Mouse (Mus musculus): ENCODE measurements around the gene Arhgap33. TPM values are rescaled to one million over a fixed set of nuclear protein-coding genes. Genes with fewer than 3 reads are reported as not detected.
"Not testable (repeated sequence)": the region's sequence is repeated elsewhere in the genome, so short reads cannot be mapped to it uniquely, and the experiment has no call there.

Arhgap33 gene
- polyA plus RNA-seq, 1 experiment from 2014 or later, result 1.0 TPM

DNA sequence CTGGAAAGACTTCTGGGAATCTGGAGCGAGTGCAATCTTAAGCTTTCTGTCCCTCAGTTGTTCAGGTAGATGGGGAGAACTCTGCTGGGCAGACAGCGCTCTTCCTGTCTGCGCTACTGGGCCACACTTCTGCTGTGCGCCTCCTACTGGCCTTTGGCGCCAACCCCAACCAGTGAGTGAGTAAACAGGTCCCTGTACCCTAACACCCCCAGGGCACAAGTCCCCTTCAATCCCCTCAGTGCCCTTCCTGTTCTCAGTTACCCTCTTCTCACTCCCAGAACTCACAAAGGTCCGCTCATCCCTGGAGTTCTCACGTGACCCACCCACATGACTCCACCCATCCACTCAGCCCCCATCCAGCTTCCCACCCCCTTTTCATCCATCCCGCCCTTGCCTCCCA lies 16.5 kb downstream of the Arhgap33 start:
- Histone ChIP-seq H3K36me3 (replicated peaks; ENCODE audit: insufficient read depth, low read length) (no peaks in the 10 kb centered on the region), H3K27me3 (ENCODE audit: insufficient read depth, low read length) (no peaks in the 10 kb centered on the region), H3K9me3 (ENCODE audit: low read length) (no peaks in the 10 kb centered on the region), H3K9ac (replicated peaks) (no peak overlapping the region), H3K27ac (ENCODE audit: low read depth) (no peak overlapping the region), H3K4me3 (ENCODE audit: low read depth, low read length) (no peak overlapping the region), H3K4me1 (ENCODE audit: insufficient read depth) (no peaks in the 10 kb centered on the region), H3K4me2 (ENCODE audit: low read depth, low read length) (no peak overlapping the region)
- WGBS (ENCODE audit: insufficient replicate concordance), result 36% methylated on average over 8 of the region's 8 CpGs
- TF ChIP-seq EP300 (IDR thresholded peaks at IDR 0.05; ENCODE audit: low read depth) (no peak), CTCF (IDR thresholded peaks at IDR 0.05; ENCODE audit: low read depth) (peak; percentile 34)
- no peak for ATAC-seq
- no peak for DNase-seq

DNA sequence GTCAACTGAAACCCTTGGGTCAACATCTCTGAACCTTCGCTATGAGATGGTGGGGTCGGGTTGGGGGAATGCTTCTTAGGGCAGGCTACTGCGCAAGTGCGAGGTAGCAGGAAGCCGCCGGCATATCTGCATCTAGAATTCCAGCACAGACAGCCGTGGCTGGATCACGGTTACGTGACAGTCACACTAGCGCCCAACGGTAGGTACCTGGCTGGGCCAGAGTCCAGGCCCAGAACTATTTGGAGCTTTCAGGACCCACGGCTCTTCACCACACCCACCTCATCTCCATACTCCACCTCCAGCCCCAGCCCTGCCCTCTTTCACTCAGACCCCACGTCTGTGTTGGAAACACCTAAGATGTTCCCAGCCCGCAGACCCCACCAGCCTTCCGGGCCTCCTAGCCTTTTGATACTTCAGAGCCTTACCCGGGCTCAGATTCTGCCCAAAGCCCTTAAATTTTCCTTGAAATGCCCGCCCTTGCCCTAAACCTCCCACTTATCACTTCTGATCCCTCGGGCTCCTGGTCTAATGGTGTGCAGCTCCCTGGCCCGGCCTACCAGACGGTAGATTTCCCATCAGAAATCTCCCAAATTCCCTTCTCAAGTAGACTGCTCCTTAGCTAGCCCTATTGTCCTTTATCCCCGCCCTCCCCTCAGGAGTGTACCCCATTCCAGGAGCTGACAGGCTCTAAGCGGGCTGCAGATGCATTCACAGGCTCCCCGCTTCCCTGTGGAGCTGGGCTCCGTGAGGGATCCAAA lies 19.7 kb downstream of the Arhgap33 start:
- peak; percentile 30; the same call in 1 of the 2 replicates for ATAC-seq
- H3K27ac ChIP-seq (ENCODE audit: low read depth), result no peak overlapping the region
- H3K9me3 ChIP-seq (ENCODE audit: low read length), result no peaks in the 10 kb centered on the region
- no peaks in the 10 kb centered on the region for H3K36me3 ChIP-seq (replicated peaks; ENCODE audit: insufficient read depth, low read length)
- H3K9ac ChIP-seq (replicated peaks), result no peak overlapping the region
- DNase-seq, result no peak
- 57% methylated on average over 24 of the region's 24 CpGs for WGBS (ENCODE audit: insufficient replicate concordance)
- H3K27me3 ChIP-seq (ENCODE audit: insufficient read depth, low read length), result no peaks in the 10 kb centered on the region
- no peak overlapping the region for H3K4me3 ChIP-seq (ENCODE audit: low read depth, low read length)
- no peak overlapping the region for H3K4me2 ChIP-seq (ENCODE audit: low read depth, low read length)
- H3K4me1 ChIP-seq (ENCODE audit: insufficient read depth), result no peaks in the 10 kb centered on the region
- TF ChIP-seq CTCF (IDR thresholded peaks at IDR 0.05; ENCODE audit: low read depth) (no peak), EP300 (IDR thresholded peaks at IDR 0.05; ENCODE audit: low read depth) (no peak)

DNA sequence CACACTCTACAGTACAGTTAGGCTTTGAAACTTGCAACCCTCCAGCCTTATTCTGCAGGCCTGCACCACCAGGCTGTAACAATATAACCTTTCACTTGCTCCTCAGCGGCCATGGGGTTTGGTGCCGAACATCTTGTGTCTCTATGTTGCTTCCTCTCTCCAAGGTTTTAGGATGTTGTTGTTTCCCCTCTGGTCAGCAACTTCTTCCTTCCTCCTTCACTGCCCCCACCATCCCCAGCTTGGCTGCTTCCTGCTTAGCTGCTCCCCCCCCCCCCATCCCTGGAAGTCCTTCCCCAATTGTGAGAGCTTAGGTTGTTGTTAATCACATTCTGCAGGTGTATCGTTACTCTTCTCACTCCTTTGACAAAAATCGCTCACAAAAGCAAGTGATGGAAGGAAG lies 26.8 kb downstream of the Arhgap33 start:
- Histone ChIP-seq H3K27me3 (ENCODE audit: insufficient read depth, low read length) (no peaks in the 10 kb centered on the region), H3K4me2 (ENCODE audit: low read depth, low read length) (no peak overlapping the region), H3K4me1 (ENCODE audit: insufficient read depth) (no peaks in the 10 kb centered on the region), H3K36me3 (replicated peaks; ENCODE audit: insufficient read depth, low read length) (peaks cover 4% of the 10 kb centered on the region; the same call in 1 of the 2 replicates), H3K27ac (ENCODE audit: low read depth) (no peak overlapping the region), H3K9ac (replicated peaks) (no peak overlapping the region), H3K9me3 (ENCODE audit: low read length) (no peaks in the 10 kb centered on the region), H3K4me3 (ENCODE audit: low read depth, low read length) (no peak overlapping the region)
- TF ChIP-seq EP300 (IDR thresholded peaks at IDR 0.05; ENCODE audit: low read depth) (no peak), CTCF (IDR thresholded peaks at IDR 0.05; ENCODE audit: low read depth) (no peak)
- WGBS (ENCODE audit: insufficient replicate concordance), result 28% methylated on average over 4 of the region's 4 CpGs
- ATAC-seq, result peak; percentile 36
- DNase-seq, result peak; percentile 13

- H3K36me3 ChIP-seq (replicated peaks; ENCODE audit: insufficient read depth, low read length); H3K9me3 ChIP-seq (ENCODE audit: low read length); DNase-seq; H3K4me1 ChIP-seq (ENCODE audit: insufficient read depth); ATAC-seq; H3K4me3 ChIP-seq (ENCODE audit: low read depth, low read length); H3K27ac ChIP-seq (ENCODE audit: low read depth); H3K27me3 ChIP-seq (ENCODE audit: insufficient read depth, low read length); H3K4me2 ChIP-seq (ENCODE audit: low read depth, low read length); H3K9ac ChIP-seq (replicated peaks): not testable (repeated sequence)
- peak; percentile 41; the same call in 1 of the 2 replicates for TF ChIP-seq CTCF (IDR thresholded peaks at IDR 0.05; ENCODE audit: low read depth)
- 65% methylated on average over 5 of the region's 5 CpGs for WGBS (ENCODE audit: insufficient replicate concordance)
Observed at GRCm38 (mm10) chr7:30501159-30501558, 33.7 kb downstream of the Arhgap33 start.

GRCm38 (mm10) chr7:30495506-30496042 lies 39.3 kb downstream of the Arhgap33 start:
- H3K4me1 ChIP-seq (ENCODE audit: insufficient read depth); H3K9ac ChIP-seq (replicated peaks); H3K36me3 ChIP-seq (replicated peaks; ENCODE audit: insufficient read depth, low read length); H3K27me3 ChIP-seq (ENCODE audit: insufficient read depth, low read length); ATAC-seq; DNase-seq; H3K9me3 ChIP-seq (ENCODE audit: low read length): not testable (repeated sequence)
- Histone ChIP-seq H3K27ac (ENCODE audit: low read depth) (0 out of 2 replicates have a peak overlapping the region, but pooled peaks have one; percentile 22), H3K4me3 (ENCODE audit: low read depth, low read length) (0 out of 2 replicates have a peak overlapping the region, but pooled peaks have one; percentile 35), H3K4me2 (ENCODE audit: low read depth, low read length) (peak overlapping the region; percentile 62; the same call in 1 of the 2 replicates)
- WGBS (ENCODE audit: insufficient replicate concordance), result 56% methylated on average over 5 of the region's 5 CpGs

DNA sequence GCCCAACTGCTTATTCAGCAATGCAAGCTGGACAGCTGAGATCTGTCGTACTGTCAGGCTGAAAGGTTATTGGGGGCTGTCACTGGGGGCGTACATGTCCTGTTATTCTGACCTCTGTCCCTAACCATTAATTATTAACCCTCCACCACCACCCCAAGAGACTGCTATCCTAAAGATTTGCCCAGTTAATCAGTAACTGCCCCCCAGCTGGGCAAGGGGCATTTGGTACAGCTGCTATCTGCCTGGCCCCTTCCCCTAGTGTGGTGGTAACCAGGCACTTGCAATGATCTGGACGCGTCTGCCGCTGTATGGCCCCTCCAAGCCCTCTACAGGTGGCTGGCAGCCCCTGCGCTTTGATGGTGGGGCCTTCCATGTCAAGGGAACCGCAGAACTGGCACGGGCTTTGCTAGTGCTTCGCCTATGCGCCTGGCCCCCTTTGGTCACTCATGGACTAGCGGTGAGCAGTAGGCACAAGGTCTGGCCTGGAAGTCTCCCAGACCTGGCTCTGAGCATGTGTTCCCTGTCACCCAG lies 41.4 kb downstream of the Arhgap33 start, which contains the start of gene Prodh2:
Gene Prodh2, plus strand, starts transcription at position 222 of the 531 bp plus-strand sequence.
- Histone ChIP-seq H3K4me2 (ENCODE audit: low read depth, low read length) (peak within 1 kb of the TSS; percentile 62), H3K27ac (ENCODE audit: low read depth) (peak within 1 kb of the TSS; percentile 78), H3K36me3 (replicated peaks; ENCODE audit: insufficient read depth, low read length) (no peaks in the 10 kb centered on the region), H3K9me3 (ENCODE audit: low read length) (no peaks in the 10 kb centered on the region), H3K4me3 (ENCODE audit: low read depth, low read length) (peak within 1 kb of the TSS; percentile 35), H3K27me3 (ENCODE audit: insufficient read depth, low read length) (no peaks in the 10 kb centered on the region), H3K4me1 (ENCODE audit: insufficient read depth) (peaks cover 3% of the 10 kb centered on the region; the same call in 1 of the 2 replicates), H3K9ac (replicated peaks) (peak within 1 kb of the TSS; percentile 61)
- TF ChIP-seq CTCF (IDR thresholded peaks at IDR 0.05; ENCODE audit: low read depth) (peak; percentile 24; the same call in 1 of the 2 replicates), EP300 (IDR thresholded peaks at IDR 0.05; ENCODE audit: low read depth) (peak; percentile 12; the same call in 1 of the 2 replicates)
- peak; percentile 66 for DNase-seq
- WGBS (ENCODE audit: insufficient replicate concordance), result 51% methylated on average over 11 of the region's 11 CpGs
- peak; percentile 91 for ATAC-seq
